Mouse (Mus musculus) cerebellum, adult 8-10 months (tissue): ENCODE measurements around the gene Stk32c.

Experiments
- DNase-seq: peaks from one replicate; pipeline ENCODE4 v3.0.0; 2022

Stk32c gene

DNA sequence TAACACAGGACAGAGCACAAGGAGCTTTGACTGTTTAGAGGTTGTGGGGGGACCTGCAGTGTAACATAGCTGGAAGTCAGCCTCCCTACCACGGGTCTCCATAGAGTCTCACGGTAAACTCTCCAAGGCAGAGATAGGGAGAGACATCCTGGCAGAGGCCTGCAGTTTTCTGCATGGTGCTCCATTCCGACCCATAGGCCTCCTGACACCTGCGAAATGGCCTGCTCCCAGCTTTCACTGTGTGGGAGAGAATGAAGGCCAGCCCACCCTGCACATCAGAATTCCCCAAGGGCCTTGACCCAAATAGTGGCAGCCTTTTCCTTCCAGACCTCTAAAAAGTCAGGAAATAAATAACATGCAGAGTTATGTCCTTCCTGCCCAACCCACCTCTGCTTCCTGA is 22.5 kb downstream of the Stk32c start:
- DNase-seq, result no peak

- DNase-seq, result no peak
Observed at GRCm38 (mm10) chr7:139188634-139189207, 24.4 kb downstream of the Stk32c start.

DNA sequence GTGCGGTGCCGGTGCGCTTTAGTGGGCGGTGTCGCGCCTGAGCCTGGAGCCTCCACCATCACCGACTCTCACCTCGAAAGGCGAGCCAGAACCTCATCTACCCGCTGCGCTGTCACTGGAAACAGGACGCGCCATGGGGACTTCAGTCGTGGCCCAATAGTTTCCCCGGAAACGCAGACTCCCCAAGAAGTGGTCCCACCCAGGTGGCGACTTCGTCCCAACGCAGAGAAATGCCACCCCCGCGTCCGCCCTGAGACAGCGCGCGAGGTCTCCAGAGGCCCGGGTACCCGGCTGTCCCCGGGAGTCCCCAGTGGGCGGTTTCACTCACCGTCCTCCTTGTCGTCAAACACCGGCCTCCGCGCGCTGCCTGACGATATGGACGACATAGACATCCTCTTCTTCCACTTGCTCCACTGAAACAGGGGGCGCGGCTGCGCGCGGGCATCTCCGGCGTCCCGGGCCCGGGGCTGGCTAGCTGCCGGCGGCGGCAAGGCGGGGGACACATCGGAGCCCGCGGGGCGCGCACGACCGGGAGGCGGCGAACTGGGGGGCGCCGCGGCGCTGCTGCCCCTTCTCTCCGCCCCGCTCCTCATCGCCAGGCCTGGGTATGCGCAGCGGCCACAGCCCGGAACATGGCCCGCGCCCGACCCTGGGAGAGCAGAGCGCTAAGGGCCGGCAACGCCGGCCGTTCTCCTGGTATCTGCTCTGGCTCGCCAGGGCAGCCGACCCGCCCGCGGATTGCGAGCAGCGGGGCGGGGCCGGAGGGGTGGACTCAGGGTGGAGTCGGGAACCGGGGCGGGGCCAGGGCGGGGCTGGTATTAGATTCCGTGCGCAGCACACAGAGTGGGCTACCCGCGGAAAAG is 25.1 kb downstream of the Stk32c start:
- DNase-seq, result peak; percentile 66

DNA sequence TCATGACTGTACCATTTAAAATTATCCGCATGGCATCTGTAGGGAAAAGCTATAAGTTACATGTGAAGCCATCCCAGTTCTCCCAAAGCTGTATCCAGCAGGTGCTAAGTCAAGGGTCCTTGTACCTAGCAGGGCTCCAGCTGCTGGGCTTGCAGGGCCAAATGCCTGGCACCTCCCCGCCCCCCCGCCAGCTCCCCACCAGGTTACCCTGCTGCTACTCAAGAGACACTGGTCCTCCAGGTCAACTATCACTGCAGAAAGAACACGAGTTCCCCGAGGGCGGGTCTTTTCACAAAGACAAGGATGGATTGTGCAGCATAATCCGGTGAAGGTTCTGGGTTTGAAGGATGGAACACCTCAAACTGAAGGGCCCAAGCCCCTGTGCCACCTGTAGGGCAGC is 25.8 kb downstream of the Stk32c start:
- DNase-seq, result no peak

DNA sequence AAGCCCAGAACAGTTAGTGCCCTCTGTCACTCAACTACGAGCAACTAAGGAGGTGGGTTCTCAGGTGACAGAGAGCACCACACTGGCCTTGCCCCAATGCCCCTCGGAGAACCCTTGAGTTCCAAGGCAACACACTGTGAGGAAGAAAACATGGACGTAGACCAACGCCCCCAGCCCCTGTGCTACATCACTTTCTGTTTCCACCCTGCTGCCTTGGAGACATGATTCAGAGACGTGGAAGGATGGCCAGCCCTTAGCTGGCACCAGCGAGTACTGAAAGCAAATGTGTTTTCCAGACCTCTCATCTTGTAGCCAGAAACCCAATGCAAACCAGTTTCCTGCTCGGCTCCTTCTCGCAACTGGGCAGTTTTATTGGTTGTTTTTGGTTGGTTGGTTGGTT is 26.7 kb downstream of the Stk32c start:
- no peak for DNase-seq

DNA sequence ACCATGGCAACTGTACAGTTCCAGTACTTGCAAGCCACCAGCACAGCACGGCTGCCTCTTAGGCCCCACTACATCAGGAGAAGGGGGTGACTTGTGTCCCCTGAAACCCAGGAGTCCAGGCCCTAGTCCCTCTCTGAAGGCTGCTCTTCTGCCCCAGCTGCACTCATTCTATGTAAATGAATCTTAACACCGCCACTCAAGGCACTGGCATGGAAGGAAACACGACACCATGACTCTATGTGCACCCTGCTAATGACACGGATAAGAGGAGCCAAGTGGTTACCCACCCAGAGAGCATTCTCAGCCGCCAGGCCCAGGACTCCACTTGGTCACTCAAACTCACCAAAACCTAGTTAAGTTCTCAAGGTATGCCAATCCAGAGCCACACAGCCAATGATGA is 27.1 kb downstream of the Stk32c start:
- no peak for DNase-seq

- DNase-seq, result no peak
Observed at GRCm38 (mm10) chr7:139184846-139185245, 28.3 kb downstream of the Stk32c start.

DNA sequence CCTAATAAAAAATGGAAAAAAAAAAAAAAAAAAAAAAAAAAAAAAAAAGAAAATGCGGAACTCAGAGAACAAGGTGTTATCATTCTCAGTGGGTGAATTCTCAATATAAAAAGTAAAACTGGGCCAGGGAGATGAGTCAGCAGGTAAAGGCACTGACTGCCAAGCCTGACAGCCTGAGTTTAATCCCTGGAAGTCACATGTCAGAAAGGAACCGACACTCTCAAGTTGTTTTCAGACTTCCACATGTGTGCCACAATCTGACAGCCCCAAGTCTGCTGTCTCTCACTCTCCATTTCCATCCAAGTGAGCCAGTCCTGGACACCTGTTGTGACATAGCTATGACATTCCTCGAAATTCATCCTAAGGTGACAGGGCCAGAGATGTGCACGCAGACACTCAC is 28.7 kb downstream of the Stk32c start:
- no peak for DNase-seq

GRCm38 (mm10) chr7:139180058-139180457 is 33.0 kb downstream of the Stk32c start:
- DNase-seq, result no peak

- no peak for DNase-seq
Observed at GRCm38 (mm10) chr7:139179299-139179698, 33.8 kb downstream of the Stk32c start.

DNA sequence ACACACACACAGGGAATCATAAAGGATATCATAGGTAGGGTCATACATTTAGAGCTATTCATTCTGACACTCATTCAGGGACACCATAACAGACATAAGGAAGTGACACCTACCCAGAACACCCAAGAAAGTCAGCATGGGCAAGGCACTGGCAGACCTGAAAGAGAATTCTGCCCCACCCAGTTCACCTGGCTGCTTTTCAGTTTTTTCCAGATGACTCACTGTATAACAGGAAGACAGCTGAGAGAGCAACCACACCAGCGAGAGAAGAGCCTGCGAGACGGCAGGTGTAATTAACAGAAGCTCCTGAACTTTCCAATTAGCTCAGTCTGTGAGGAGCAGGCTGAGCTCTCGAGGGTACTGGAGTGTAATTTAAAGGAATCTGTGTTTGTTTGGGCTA is 44.0 kb downstream of the Stk32c start:
- no peak for DNase-seq

GRCm38 (mm10) chr7:139164410-139164809 is 48.7 kb downstream of the Stk32c start:
- no peak for DNase-seq

- no peak for DNase-seq
Observed at GRCm38 (mm10) chr7:139158956-139159355, 54.2 kb downstream of the Stk32c start.

GRCm38 (mm10) chr7:139158549-139158948 is 54.6 kb downstream of the Stk32c start:
- no peak for DNase-seq

DNA sequence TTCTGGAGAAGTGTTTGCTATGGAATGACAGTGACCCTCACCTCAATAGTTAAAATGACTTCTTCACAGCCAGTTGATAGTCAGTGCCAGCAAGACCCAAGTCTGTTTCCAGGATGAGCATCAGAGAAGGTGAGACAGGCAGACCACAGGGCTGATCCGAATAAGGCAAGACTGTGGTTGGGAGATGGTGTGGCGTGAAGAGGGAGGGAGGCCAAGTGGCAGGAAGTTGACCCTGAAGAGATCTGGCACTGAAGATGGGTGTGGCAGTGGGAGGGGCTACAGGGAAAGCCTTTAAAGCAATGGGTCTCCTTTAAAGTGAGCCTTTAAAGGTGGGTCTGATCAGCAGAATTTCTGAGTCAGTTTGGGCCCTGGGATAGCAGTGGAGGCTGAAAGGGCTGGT is 55.6 kb downstream of the Stk32c start:
- DNase-seq, result no peak

- DNase-seq, result no peak
Observed at GRCm38 (mm10) chr7:139156341-139157058, 56.6 kb downstream of the Stk32c start.

GRCm38 (mm10) chr7:139152927-139153326 is 60.2 kb downstream of the Stk32c start:
- no peak for DNase-seq

GRCm38 (mm10) chr7:139151116-139151515 is 62.0 kb downstream of the Stk32c start:
- DNase-seq, result no peak

GRCm38 (mm10) chr7:139149373-139149772 is 63.7 kb downstream of the Stk32c start:
- no peak for DNase-seq

- DNase-seq, result no peak
Observed at GRCm38 (mm10) chr7:139147360-139147759, 65.7 kb downstream of the Stk32c start.

GRCm38 (mm10) chr7:139145891-139146290 is 67.2 kb downstream of the Stk32c start:
- DNase-seq, result no peak

DNA sequence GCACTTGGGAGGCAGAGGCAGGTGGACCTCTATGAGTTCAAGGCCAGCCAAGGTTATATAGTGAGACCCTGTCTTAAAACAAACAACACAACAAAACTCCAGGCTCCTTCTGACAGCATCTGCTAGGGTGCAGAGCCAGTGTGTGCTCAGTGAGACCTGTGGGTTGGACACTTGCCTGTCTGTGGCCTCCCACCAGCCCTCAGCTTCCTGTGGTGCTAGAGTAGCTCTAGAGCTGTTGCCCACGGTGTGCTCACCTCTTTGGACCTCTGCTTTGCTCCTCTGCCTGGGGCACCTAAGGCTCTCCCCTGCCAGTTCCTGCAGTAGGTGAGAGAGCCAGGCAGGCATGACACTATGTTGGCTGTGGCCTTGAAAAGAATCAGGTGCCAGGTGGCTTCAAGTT is 69.3 kb downstream of the Stk32c start:
- DNase-seq, result no peak

- no peak for DNase-seq
Observed at GRCm38 (mm10) chr7:139139921-139140461, 73.1 kb downstream of the Stk32c start.
